Mouse (Mus musculus) adrenal gland, postnatal 4 days (tissue): ENCODE measurements around the gene Cfap43. TPM values are rescaled to one million over a fixed set of nuclear protein-coding genes. Genes with fewer than 3 reads are reported as not detected.

Experiments used
- DNase-seq, 2 experiments: peaks; one replicate each; pipeline ENCODE4 v3.0.0; 2021 to 2022; ENCODE audit warnings: low spot score in 2 of 2, mixed read lengths in 2 of 2
- total RNA-seq, 2 experiments: library from RNA; stranded (reverse); gene quantifications; 2 replicates each; pipeline ENCODE4 v1.2.3; 2021

Cfap43 gene
- total RNA-seq, 2 experiments from 2014 or later = 0.22 to 0.31 TPM

- no peak for DNase-seq
These were observed 107.0 kb downstream of the Cfap43 start for GRCm38 (mm10) chr19:47812091-47812490.

GRCm38 (mm10) chr19:47798583-47798982 is 120.5 kb downstream of the Cfap43 start:
- no peak for DNase-seq

GRCm38 (mm10) chr19:47796699-47797098 is 122.4 kb downstream of the Cfap43 start:
- no peak for DNase-seq

- DNase-seq = peak; percentile 13 to 26
These were observed 123.9 kb downstream of the Cfap43 start for GRCm38 (mm10) chr19:47795009-47795728.

GRCm38 (mm10) chr19:47794331-47794730 is 124.8 kb downstream of the Cfap43 start:
- no peak for DNase-seq

- DNase-seq = no peak
These were observed 128.6 kb downstream of the Cfap43 start for GRCm38 (mm10) chr19:47790316-47791020.

GRCm38 (mm10) chr19:47783898-47784297 is 135.2 kb downstream of the Cfap43 start:
- DNase-seq = no peak

- no peak for DNase-seq
These were observed 138.1 kb downstream of the Cfap43 start for GRCm38 (mm10) chr19:47780972-47781371.

GRCm38 (mm10) chr19:47780145-47780544 is 138.9 kb downstream of the Cfap43 start:
- DNase-seq = no peak

GRCm38 (mm10) chr19:47777847-47778246 is 141.2 kb downstream of the Cfap43 start:
- DNase-seq = no peak

GRCm38 (mm10) chr19:47755625-47756024 is 163.5 kb downstream of the Cfap43 start:
- no peak for DNase-seq

- no peak for DNase-seq
These were observed 164.2 kb downstream of the Cfap43 start for GRCm38 (mm10) chr19:47754931-47755330.

- DNase-seq = no peak
These were observed 165.2 kb downstream of the Cfap43 start for GRCm38 (mm10) chr19:47753921-47754320.

- DNase-seq = no peak
These were observed 166.6 kb downstream of the Cfap43 start for GRCm38 (mm10) chr19:47752456-47752855.

GRCm38 (mm10) chr19:47750391-47750790 is 168.7 kb downstream of the Cfap43 start:
- no peak for DNase-seq

GRCm38 (mm10) chr19:47748950-47749349 is 170.1 kb downstream of the Cfap43 start:
- no peak for DNase-seq

GRCm38 (mm10) chr19:47747072-47747471 is 172.0 kb downstream of the Cfap43 start:
- DNase-seq = no peak

GRCm38 (mm10) chr19:47731931-47732330 is 187.2 kb downstream of the Cfap43 start:
- peak; percentile 36 to 47 for DNase-seq

- DNase-seq = peak; percentile 98 to 99
These were observed 187.8 kb downstream of the Cfap43 start, which contains the start of gene Sfr1 for GRCm38 (mm10) chr19:47731071-47731881. TSS of gene Sfr1 (plus strand) at chr19:47731682.

- peak; percentile 32 to 45 for DNase-seq
These were observed 188.4 kb downstream of the Cfap43 start for GRCm38 (mm10) chr19:47730691-47731070.

GRCm38 (mm10) chr19:47725643-47726140 is 193.4 kb downstream of the Cfap43 start:
- no peak for DNase-seq
